ENCODE assay signal across 10 mouse cellular contexts in genomic region chr4:129951359-129951821, GRCm38 (mm10). TPM values are rescaled to one million over a fixed set of nuclear protein-coding genes. Genes with fewer than 3 reads are reported as not detected.
A peak's percentile ranks its signal among the peaks of the same experiment; 100 is the strongest.
DNase-seq lines count a peak whose midpoint lies in the region; ATAC-seq and TF ChIP-seq lines count a peak whose summit lies in the region.
"Had no signal": no experiment of that assay in that cellular context is flagged by ENCODE, and none has a peak within 500 bp of the region (broad histone marks: within the 10 kb centered on the region; RNA-seq: fewer than 3 reads in every experiment).

No protein-coding gene starts in this region.

- H3K36me3 ChIP-seq in stomach, postnatal 0 days (ENCODE audit: control insufficient read depth, insufficient read depth, low read length): no peaks in the 10 kb centered on the region
- H3K36me3 ChIP-seq in hindbrain, embryonic 11.5 days (ENCODE audit: control insufficient read depth, insufficient read depth, low read length): no peaks in the 10 kb centered on the region
- H3K36me3 ChIP-seq in liver, embryonic 11.5 days (ENCODE audit: control insufficient read depth, insufficient read depth, low read length): no peaks in the 10 kb centered on the region

- peak; percentile 55 for DNase-seq in kidney, postnatal 10 days
- DNase-seq in kidney, adult 18-20 months: no peak
- DNase-seq in fat pad, adult 2 months (ENCODE audit: extremely low read depth, low read depth, low spot score): peak; percentile 68
- DNase-seq in kidney, postnatal 36 days: peak; percentile 5 to 25
- peak; percentile 41 for DNase-seq in stomach, postnatal 0 days (ENCODE audit: low spot score)
- DNase-seq in hindbrain, embryonic 11.5 days (ENCODE audit: low spot score): no peak
- DNase-seq in liver, embryonic 11.5 days (ENCODE audit: low spot score): no peak

- H3K4me3 ChIP-seq in stomach, postnatal 0 days (ENCODE audit: low read depth, low read length): no peak overlapping the region
- no peak overlapping the region for H3K4me3 ChIP-seq in hindbrain, embryonic 11.5 days (ENCODE audit: low read depth, low read length)
- H3K4me3 ChIP-seq in liver, embryonic 11.5 days (ENCODE audit: low read depth, low read length): no peak overlapping the region
- H3K4me3 ChIP-seq: megakaryocyte, embryonic 14.5 days had no signal

- no peaks in the 10 kb centered on the region for H3K4me1 ChIP-seq in stomach, postnatal 0 days (replicated peaks; ENCODE audit: control insufficient read depth, insufficient read depth)
- no peaks in the 10 kb centered on the region for H3K4me1 ChIP-seq in hindbrain, embryonic 11.5 days (replicated peaks; ENCODE audit: control insufficient read depth, insufficient read depth, low read length)
- H3K4me1 ChIP-seq in liver, embryonic 11.5 days (replicated peaks; ENCODE audit: control insufficient read depth, insufficient read depth, low read length): no peaks in the 10 kb centered on the region

- H3K27ac ChIP-seq in stomach, postnatal 0 days (replicated peaks): no peak overlapping the region
- H3K27ac ChIP-seq in hindbrain, embryonic 11.5 days (ENCODE audit: low read depth, low read length): no peak overlapping the region
- no peak overlapping the region for H3K27ac ChIP-seq in liver, embryonic 11.5 days (ENCODE audit: low read depth, low read length)
- H3K27ac ChIP-seq: hindbrain, embryonic 14.5 days had no signal

- no peaks in the 10 kb centered on the region for H3K9me3 ChIP-seq in stomach, postnatal 0 days (ENCODE audit: control insufficient read depth, low read length)
- no peaks in the 10 kb centered on the region for H3K9me3 ChIP-seq in hindbrain, embryonic 11.5 days (ENCODE audit: control insufficient read depth, low read length)
- no peaks in the 10 kb centered on the region for H3K9me3 ChIP-seq in liver, embryonic 11.5 days (ENCODE audit: control insufficient read depth, low read length)
- H3K9me3 ChIP-seq: megakaryocyte, embryonic 14.5 days had no signal

- H3K4me2 ChIP-seq in stomach, postnatal 0 days (replicated peaks; ENCODE audit: low read depth): no peak overlapping the region
- no peak overlapping the region for H3K4me2 ChIP-seq in hindbrain, embryonic 11.5 days (replicated peaks; ENCODE audit: low read depth, low read length)
- no peak overlapping the region for H3K4me2 ChIP-seq in liver, embryonic 11.5 days
- H3K4me2 ChIP-seq: hindbrain, embryonic 14.5 days had no signal

- no peaks in the 10 kb centered on the region for H3K27me3 ChIP-seq in stomach, postnatal 0 days (ENCODE audit: control insufficient read depth, insufficient read depth, low read length)
- no peaks in the 10 kb centered on the region for H3K27me3 ChIP-seq in hindbrain, embryonic 11.5 days (ENCODE audit: control insufficient read depth, insufficient read depth, low read length)
- 0 out of 2 replicates have a peak, but pooled peaks cover 4% of the 10 kb centered on the region for H3K27me3 ChIP-seq in liver, embryonic 11.5 days (replicated peaks; ENCODE audit: control insufficient read depth, insufficient read depth, low read length)

- TF ChIP-seq EP300 in stomach, postnatal 0 days (optimal IDR thresholded peaks at IDR 0.05): no peak

- peak; percentile 71 for ATAC-seq in stomach, postnatal 0 days (ENCODE audit: low FRiP score, low TSS enrichment)
- no peak for ATAC-seq in hindbrain, embryonic 11.5 days (ENCODE audit: low FRiP score)
- ATAC-seq in liver, embryonic 11.5 days (replicated peaks; ENCODE audit: low FRiP score): no peak

- H3K9ac ChIP-seq in stomach, postnatal 0 days (ENCODE audit: low read length): no peak overlapping the region
- H3K9ac ChIP-seq in hindbrain, embryonic 11.5 days (ENCODE audit: low read depth, low read length): no peak overlapping the region
- H3K9ac ChIP-seq in liver, embryonic 11.5 days (ENCODE audit: low read depth, low read length): no peak overlapping the region
- H3K9ac ChIP-seq: hindbrain, embryonic 14.5 days had no signal

- WGBS in stomach, postnatal 0 days: 37% methylated on average over 6 of the region's 6 CpGs
- WGBS in hindbrain, embryonic 11.5 days: 86% methylated on average over 6 of the region's 6 CpGs
- WGBS in liver, embryonic 11.5 days: 69% methylated on average over 6 of the region's 6 CpGs

- no peak for TF ChIP-seq CTCF in stomach, postnatal 0 days (IDR thresholded peaks at IDR 0.05; ENCODE audit: low read depth)

RNA-seq across cellular contexts. Expression of gene Spocd1, which starts 22.3 kb away (rescaled TPM):
- not detected in 2 replicates for polyA plus RNA-seq in stomach, postnatal 0 days (2015; fragmentation: Nextera tagmentation; extraction: Ambion mirVana)
- polyA plus RNA-seq in hindbrain, embryonic 11.5 days (2014; fragmentation: Nextera tagmentation; extraction: Ambion mirVana): 0.08 TPM in 1 of 2 replicates, not detected in the other
- polyA plus RNA-seq in liver, embryonic 11.5 days (2014; fragmentation: Nextera tagmentation; extraction: Ambion mirVana): 0.07 and 0.17 TPM in 2 replicates
- polyA plus RNA-seq: hindbrain, embryonic 14.5 days; stomach, embryonic 14.5 days had no signal

RNA-seq across cellular contexts. Expression of gene Adgrb2, which starts 33.3 kb away (rescaled TPM):
- polyA plus RNA-seq in stomach, postnatal 0 days (2015; fragmentation: Nextera tagmentation; extraction: Ambion mirVana): 0.49 and 0.83 TPM in 2 replicates
- 4.5 and 6.3 TPM in 2 replicates for polyA plus RNA-seq in hindbrain, embryonic 11.5 days (2014; fragmentation: Nextera tagmentation; extraction: Ambion mirVana)
- polyA plus RNA-seq in liver, embryonic 11.5 days (2014; fragmentation: Nextera tagmentation; extraction: Ambion mirVana): 1.1 and 1.3 TPM in 2 replicates

Comparison
In these comparisons a context has a peak if more than half of its experiments do, and no peak if none do; other contexts are left out.
1. DNase-seq: peak in kidney, postnatal 10 days (single experiment), fat pad, adult 2 months (single experiment), kidney, postnatal 36 days (2 of 2) and stomach, postnatal 0 days (single experiment); none in kidney, adult 18-20 months (single experiment), hindbrain, embryonic 11.5 days (single experiment) and liver, embryonic 11.5 days (single experiment).